Mouse (Mus musculus) heart, adult 2 months (tissue): ENCODE data around the gene Sh3gl1. TPM values are rescaled to one million over a fixed set of nuclear protein-coding genes. Genes with fewer than 3 reads are reported as not detected.

Experiments
- DNase-seq, 2 experiments: peaks; one replicate each; pipeline ENCODE4 v3.0.0; 2021
- H3K27ac ChIP-seq: fragments of 200-600 bp; 2 replicates; pipeline ENCODE4 v1.8.1; 2022
- H3K27me3 ChIP-seq: fragments of 200-500 bp; 2 replicates; pipeline ENCODE4 v1.6.1; 2012; ENCODE audit warnings: mild to moderate bottlenecking, low read length, inconsistent platforms, mixed read lengths; ENCODE audit not compliant: control insufficient read depth, insufficient read depth
- H3K36me3 ChIP-seq: fragments of 200-500 bp; 2 replicates; pipeline ENCODE4 v1.6.1; 2012; ENCODE audit warnings: low read length, inconsistent platforms; ENCODE audit not compliant: control insufficient read depth, insufficient read depth
- H3K4me1 ChIP-seq: fragments of 200-500 bp; 2 replicates; pipeline ENCODE4 v1.6.1; 2011; ENCODE audit warnings: low read length; ENCODE audit not compliant: control insufficient read depth, insufficient read depth
- H3K4me3 ChIP-seq: fragments of 200-600 bp; 2 replicates; pipeline ENCODE4 v1.8.1; 2022
- H3K79me2 ChIP-seq: fragments of 200-500 bp; replicated peaks from 2 replicates; pipeline ENCODE4 v1.6.1; 2012; ENCODE audit warnings: mild to moderate bottlenecking, inconsistent platforms, low read length, moderate library complexity, mixed read lengths; ENCODE audit not compliant: control insufficient read depth, insufficient read depth
- H3K9ac ChIP-seq: fragments of 200-500 bp; 2 replicates; pipeline ENCODE4 v1.6.1; 2012; ENCODE audit warnings: low read depth, mild to moderate bottlenecking, control low read depth, inconsistent platforms, low read length, mixed read lengths
- CTCF ChIP-seq: fragments of 200-600 bp; IDR thresholded peaks from 2 replicates; pipeline ENCODE4 v1.8.1; 2022; ENCODE audit warnings: antibody characterized with exemption, mild to moderate bottlenecking, moderate library complexity
- EP300 ChIP-seq: fragments of 200-500 bp; IDR thresholded peaks from 2 replicates; pipeline ENCODE4 v1.6.1; 2011; ENCODE audit warnings: low read depth, low read length, control low read depth; ENCODE audit not compliant: insufficient read depth
- POLR2A ChIP-seq: fragments of 200-500 bp; IDR thresholded peaks from 2 replicates; pipeline ENCODE4 v1.6.1; 2011; ENCODE audit warnings: mild to moderate bottlenecking, low read depth, low read length, control low read depth; ENCODE audit not compliant: insufficient read depth
- WGBS: fragments of 180-500 bp; shearing (Covaris S2); methylation state at CpG from one replicate; pipeline ENCODE4 v1.1.7; 2018; 5-methylcytosine and 5-hydroxymethylcytosine counted together
- intact Hi-C: fragments of 180-260 bp; cut with DNase I; formaldehyde crosslinking; loops from one replicate; pipeline ENCODE4 v1.15.1; 2025
- polyA plus RNA-seq: library from polyadenylated mRNA; depleted of rRNA; stranded (reverse); fragments of >200 nt; gene quantifications from 2 replicates; pipeline ENCODE4 v1.2.3, GENCODE M21; 2012
- total RNA-seq, 2 experiments: library from RNA; stranded (reverse); gene quantifications; 2 replicates each; pipeline ENCODE4 v1.2.3; 2021

The Sh3gl1 gene
- total and polyA plus RNA-seq, 3 experiments, result 13.6 to 27.4 (median 14.3) TPM

DNA sequence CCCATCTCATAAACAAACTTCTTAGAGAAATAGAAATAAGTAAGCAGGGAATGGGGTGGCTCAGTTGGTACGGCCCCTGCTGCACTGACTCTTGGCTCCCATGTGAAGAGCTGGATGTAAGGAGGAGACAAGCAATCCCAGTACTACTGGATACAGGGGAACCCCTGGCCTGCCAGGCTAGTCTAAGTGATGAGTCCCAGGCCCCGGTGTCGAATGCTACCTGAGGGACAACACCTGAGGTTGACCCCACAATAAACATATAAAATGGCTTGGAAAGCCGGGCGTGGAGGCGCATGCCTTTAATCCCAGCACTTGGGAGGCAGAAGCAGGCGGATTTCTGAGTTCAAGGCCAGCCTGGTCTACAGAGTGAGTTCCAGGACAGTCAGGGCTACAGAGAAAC is 5.0 kb downstream of the Sh3gl1 start:
- intact Hi-C loops, result loop anchor here (10.0 kb wide), 1 partner anchor 583 kb away; the partner anchor contains the start of gene Rpl36
- H3K9ac ChIP-seq, result no peak overlapping the region

DNA sequence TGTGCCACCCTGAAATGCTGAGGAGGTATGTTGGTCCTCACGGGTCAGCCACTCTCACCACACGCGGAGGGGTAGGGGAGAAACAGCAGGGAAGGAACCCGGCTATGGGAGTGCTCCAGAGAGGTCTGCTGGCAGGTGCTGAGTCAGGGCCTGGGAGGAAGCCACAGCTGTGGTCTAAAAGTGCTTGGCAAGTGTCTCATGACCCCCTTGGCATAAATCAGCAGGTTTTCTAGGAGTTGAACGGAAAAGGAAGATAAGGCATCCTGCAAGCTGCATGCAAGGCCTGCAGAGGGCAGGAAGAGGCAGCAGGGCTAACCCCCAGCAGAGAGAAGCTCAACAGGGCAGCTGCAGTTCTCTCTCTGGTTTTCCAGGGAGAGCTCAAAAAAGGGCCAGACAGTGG is 5.5 kb downstream of the Sh3gl1 start:
- 23% methylated on average over 5 of the region's 5 CpGs for WGBS
- TF ChIP-seq POLR2A (no peak), CTCF (peak; percentile 30), EP300 (0 out of 2 replicates have a peak, but pooled peaks have one; percentile 6)
- peak; percentile 43 to 66 for DNase-seq
- peaks cover 11% of the 10 kb centered on the region for H3K79me2 ChIP-seq
- no peak overlapping the region for H3K9ac ChIP-seq
- H3K4me3 ChIP-seq, result no peak overlapping the region
- H3K4me1 ChIP-seq, result peaks cover 39% of the 10 kb centered on the region
- H3K27ac ChIP-seq, result peak overlapping the region; percentile 5; the same call in 1 of the 2 replicates
- no peaks in the 10 kb centered on the region for H3K36me3 ChIP-seq
- intact Hi-C loops, result loop anchor here (10.0 kb wide), 1 partner anchor 584 kb away; the partner anchor contains the start of gene Rpl36
- no peaks in the 10 kb centered on the region for H3K27me3 ChIP-seq

More for the DNA sequence above, 5.0 kb downstream of the Sh3gl1 start:
- no peak for TF ChIP-seq CTCF
- TF ChIP-seq EP300, result no peak
- no peak for TF ChIP-seq POLR2A
- H3K4me1 ChIP-seq, result peaks cover 35% of the 10 kb centered on the region
- no peaks in the 10 kb centered on the region for H3K27me3 ChIP-seq
- WGBS, result 89% methylated on average over 7 of the region's 7 CpGs
- peaks cover 13% of the 10 kb centered on the region for H3K79me2 ChIP-seq
- H3K4me3 ChIP-seq, result no peak overlapping the region
- peak in 1 of 2 experiments; percentile 19 for DNase-seq
- peak overlapping the region; percentile 5; the same call in 1 of the 2 replicates for H3K27ac ChIP-seq
- no peaks in the 10 kb centered on the region for H3K36me3 ChIP-seq

DNA sequence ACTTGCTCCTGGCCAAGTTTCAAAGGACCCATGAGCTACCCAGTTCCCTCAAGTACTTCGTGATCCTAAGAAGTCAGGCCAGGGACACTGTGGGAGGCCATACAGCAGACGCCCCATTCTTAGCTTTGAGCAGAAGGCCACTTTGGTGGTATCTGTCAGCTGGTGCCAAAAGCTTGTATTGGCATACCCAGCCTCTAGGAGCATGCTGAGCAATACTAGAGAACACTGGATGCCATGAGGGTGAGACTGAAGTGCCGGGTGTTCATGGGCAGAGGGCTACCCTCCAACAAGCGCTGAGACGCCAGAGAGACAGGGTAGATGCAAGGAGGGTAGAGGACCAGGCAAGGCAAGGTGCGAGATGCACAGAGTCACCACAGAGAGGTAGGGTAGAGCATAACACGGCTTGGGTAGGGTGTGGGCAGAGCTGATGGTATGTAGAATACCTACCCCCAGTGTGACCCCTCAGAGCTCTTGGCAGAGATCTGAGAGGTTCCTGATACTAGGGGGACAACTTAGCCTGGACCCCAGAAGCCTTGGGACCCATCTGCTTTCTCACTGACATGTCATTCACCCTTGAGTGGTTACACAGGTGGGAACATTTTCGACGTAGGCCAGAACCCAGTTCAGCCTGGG is 6.1 kb downstream of the Sh3gl1 start:
- intact Hi-C loops, result loop anchor here (10.0 kb wide), 1 partner anchor 584 kb away; the partner anchor contains the start of gene Rpl36
- peak in 1 of 2 experiments; percentile 20 for DNase-seq

DNA sequence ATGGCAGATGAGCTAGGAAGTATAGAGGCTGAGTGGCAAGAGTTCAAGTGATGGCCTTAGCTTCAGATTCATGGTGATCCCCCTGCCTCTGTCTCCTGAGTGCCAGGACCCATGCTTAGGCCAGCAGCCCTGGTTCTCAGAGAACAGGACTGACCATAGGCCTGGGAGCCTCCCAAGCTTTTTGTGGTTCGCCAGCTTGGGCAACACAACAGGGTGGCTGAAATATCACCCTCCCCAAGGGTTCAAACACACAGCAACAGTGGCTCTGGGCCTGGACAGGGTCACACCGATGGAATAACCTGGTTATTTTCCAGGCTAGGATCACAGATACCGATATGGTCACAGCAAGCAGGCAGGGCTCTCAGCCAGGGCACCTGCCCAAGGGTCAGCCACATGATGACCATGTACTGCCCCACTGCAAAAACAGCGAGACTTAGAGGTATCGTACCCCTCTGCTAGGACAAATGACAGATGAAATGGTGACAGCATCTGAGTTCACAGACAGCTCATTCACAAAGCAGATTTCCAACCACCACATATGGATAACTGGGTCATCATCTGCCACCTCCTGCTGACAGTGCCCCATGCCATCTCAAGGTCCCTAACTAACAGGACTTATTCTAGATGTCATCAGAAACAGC is 8.5 kb downstream of the Sh3gl1 start:
- Histone ChIP-seq H3K36me3 (no peaks in the 10 kb centered on the region), H3K27ac (peak overlapping the region; percentile 38), H3K4me1 (peaks cover 64% of the 10 kb centered on the region), H3K9ac (no peak overlapping the region), H3K79me2 (peaks cover 10% of the 10 kb centered on the region), H3K4me3 (no peak overlapping the region), H3K27me3 (no peaks in the 10 kb centered on the region)
- peak in 1 of 2 experiments; percentile 29 for DNase-seq
- intact Hi-C loops, result no loop called here
- WGBS, result 58% methylated on average over 5 of the region's 5 CpGs
- TF ChIP-seq EP300 (no peak), CTCF (no peak), POLR2A (no peak)

More for the DNA sequence above, 6.1 kb downstream of the Sh3gl1 start:
- Histone ChIP-seq H3K36me3 (no peaks in the 10 kb centered on the region), H3K27me3 (no peaks in the 10 kb centered on the region), H3K9ac (no peak overlapping the region), H3K79me2 (peaks cover 12% of the 10 kb centered on the region), H3K4me3 (no peak overlapping the region), H3K4me1 (peaks cover 42% of the 10 kb centered on the region), H3K27ac (no peak overlapping the region)
- TF ChIP-seq CTCF, result no peak
- TF ChIP-seq EP300, result no peak
- TF ChIP-seq POLR2A, result no peak
- 82% methylated on average over 9 of the region's 9 CpGs for WGBS

GRCm38 (mm10) chr17:56026881-56027280 is 9.6 kb downstream of the Sh3gl1 start:
- intact Hi-C loops, result no loop called here
- 33% methylated on average over 1 of the region's 1 CpGs for WGBS
- no peak for TF ChIP-seq EP300
- no peak for TF ChIP-seq CTCF
- no peak for TF ChIP-seq POLR2A
- Histone ChIP-seq H3K9ac (no peak overlapping the region), H3K4me3 (no peak overlapping the region), H3K79me2 (peaks cover 9% of the 10 kb centered on the region), H3K4me1 (peaks cover 67% of the 10 kb centered on the region), H3K36me3 (no peaks in the 10 kb centered on the region), H3K27ac (peak overlapping the region; percentile 40), H3K27me3 (no peaks in the 10 kb centered on the region)
- no peak for DNase-seq

DNA sequence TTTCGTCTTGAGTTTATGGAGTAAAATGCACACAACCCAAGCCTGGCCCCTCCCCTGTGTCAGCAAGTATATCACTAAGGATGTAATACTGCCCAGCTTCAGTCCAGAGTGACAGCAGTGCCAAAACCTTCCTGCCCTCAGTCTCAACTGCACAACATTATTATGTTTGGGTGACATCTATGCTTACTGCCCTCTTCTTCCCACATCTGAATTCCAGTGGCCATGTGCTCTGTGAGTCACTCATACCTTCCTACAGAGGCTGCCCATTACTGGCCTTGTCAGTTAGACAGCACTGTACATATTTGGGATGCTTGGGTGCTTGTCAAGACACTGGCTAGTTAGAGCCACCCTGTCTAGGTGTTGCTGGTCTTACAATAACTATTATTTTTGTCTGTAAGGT is 10.1 kb downstream of the Sh3gl1 start:
- H3K36me3 ChIP-seq, result no peaks in the 10 kb centered on the region
- H3K27ac ChIP-seq, result peak overlapping the region; percentile 40; the same call in 1 of the 2 replicates
- 56% methylated on average over 1 of the region's 1 CpGs for WGBS
- H3K27me3 ChIP-seq, result no peaks in the 10 kb centered on the region
- DNase-seq, result no peak
- intact Hi-C loops, result no loop called here
- H3K4me3 ChIP-seq, result no peak overlapping the region
- H3K9ac ChIP-seq, result no peak overlapping the region
- H3K4me1 ChIP-seq, result peaks cover 69% of the 10 kb centered on the region
- TF ChIP-seq EP300, result no peak
- no peak for TF ChIP-seq CTCF
- no peak for TF ChIP-seq POLR2A
- H3K79me2 ChIP-seq, result peaks cover 11% of the 10 kb centered on the region
